Mouse (Mus musculus) adrenal gland, postnatal 4 days (tissue): ENCODE measurements around the gene Ifit1bl1. TPM values are rescaled to one million over a fixed set of nuclear protein-coding genes. Genes with fewer than 3 reads are reported as not detected.
A peak's percentile ranks its signal among the peaks of the same experiment; 100 is the strongest.
"Not testable (repeated sequence)": the region's sequence is repeated elsewhere in the genome, so short reads cannot be mapped to it uniquely, and the experiment has no call there.

Source experiments
- DNase-seq, 2 experiments: peaks; one replicate each; pipeline ENCODE4 v3.0.0; 2021 to 2022; ENCODE audit warnings: low spot score in 2 of 2, mixed read lengths in 2 of 2
- long read RNA-seq, 2 experiments: library from polyadenylated mRNA; stranded (forward); transcript quantifications; one replicate each; pipeline ENCODE4 v2.0.0; 2021
- total RNA-seq, 2 experiments: library from RNA; stranded (reverse); gene quantifications; 2 replicates each; pipeline ENCODE4 v1.2.3; 2021

The Ifit1bl1 gene
- total RNA-seq = under 1 TPM; 0.56 to 0.68 TPM
- long read RNA-seq, experiment 1 = 0 reads
- long read RNA-seq, experiment 2, partial matches to known transcripts = 1 of 1 reads
- long read RNA-seq, experiment 2, other reads (novel, unspliced or antisense) = 0 of 1 reads

- DNase-seq = not testable (repeated sequence)
Measured at GRCm38 (mm10) chr19:34601888-34602287, at the start of gene Ifit1bl1. Gene Ifit1bl1, minus strand, starts transcription at chr19:34601956.

GRCm38 (mm10) chr19:34650997-34651396, 49.2 kb upstream of the Ifit1bl1 start:
- DNase-seq = no peak

- no peak for DNase-seq
Measured at GRCm38 (mm10) chr19:34650276-34650675, 48.5 kb upstream of the Ifit1bl1 start.

GRCm38 (mm10) chr19:34647630-34648029, 45.9 kb upstream of the Ifit1bl1 start:
- DNase-seq = not testable (repeated sequence)

- DNase-seq = no peak
Measured at GRCm38 (mm10) chr19:34642616-34643015, 40.9 kb upstream of the Ifit1bl1 start.

- DNase-seq = no peak
Measured at GRCm38 (mm10) chr19:34640623-34641022, 38.9 kb upstream of the Ifit1bl1 start, which contains the start of the genes Ifit1bl2 and Ifit1. Gene Ifit1bl2, minus strand, starts transcription at chr19:34640743. Gene Ifit1, plus strand, starts transcription at chr19:34640871.

GRCm38 (mm10) chr19:34636933-34637557, 35.3 kb upstream of the Ifit1bl1 start:
- peak in 1 of 2 experiments; percentile 11 for DNase-seq

- DNase-seq = no peak
Measured at GRCm38 (mm10) chr19:34633484-34633883, 31.7 kb upstream of the Ifit1bl1 start.

- DNase-seq = no peak
Measured at GRCm38 (mm10) chr19:34631487-34631886, 29.7 kb upstream of the Ifit1bl1 start.

GRCm38 (mm10) chr19:34627496-34627895, 25.7 kb upstream of the Ifit1bl1 start:
- DNase-seq = no peak

- DNase-seq = no peak
Measured at GRCm38 (mm10) chr19:34624663-34625062, 22.9 kb upstream of the Ifit1bl1 start.

- no peak for DNase-seq
Measured at GRCm38 (mm10) chr19:34623781-34624180, 22.0 kb upstream of the Ifit1bl1 start.

- no peak for DNase-seq
Measured at GRCm38 (mm10) chr19:34620871-34621270, 19.1 kb upstream of the Ifit1bl1 start.

- DNase-seq = not testable (repeated sequence)
Measured at GRCm38 (mm10) chr19:34612243-34613001, 10.7 kb upstream of the Ifit1bl1 start.

- not testable (repeated sequence) for DNase-seq
Measured at GRCm38 (mm10) chr19:34610118-34610517, 8.4 kb upstream of the Ifit1bl1 start.

- DNase-seq = not testable (repeated sequence)
Measured at GRCm38 (mm10) chr19:34607237-34608051, 5.7 kb upstream of the Ifit1bl1 start, which contains the start of gene Ifit3b. Gene Ifit3b, plus strand, starts transcription at chr19:34607970.

GRCm38 (mm10) chr19:34605472-34605871, 3.7 kb upstream of the Ifit1bl1 start:
- DNase-seq = no peak

GRCm38 (mm10) chr19:34599250-34599649, 2.5 kb downstream of the Ifit1bl1 start:
- DNase-seq = not testable (repeated sequence)

- no peak for DNase-seq
Measured at GRCm38 (mm10) chr19:34598341-34598740, 3.4 kb downstream of the Ifit1bl1 start.

GRCm38 (mm10) chr19:34596811-34597210, 4.9 kb downstream of the Ifit1bl1 start:
- DNase-seq = no peak

- DNase-seq = not testable (repeated sequence)
Measured at GRCm38 (mm10) chr19:34594523-34594922, 7.2 kb downstream of the Ifit1bl1 start.
